Mouse (Mus musculus): ENCODE data around the gene Olfr324.

GRCm38 (mm10) chr11:58594814-58595213 is at the start of gene Olfr324:
- TF ChIP-seq EP300 (IDR thresholded peaks at IDR 0.05; ENCODE audit: insufficient read depth, low read depth, low read length): no peak
- no peak for TF ChIP-seq CTCF (IDR thresholded peaks at IDR 0.05)
- no peak for TF ChIP-seq POLR2A (IDR thresholded peaks at IDR 0.05; ENCODE audit: insufficient read depth, low read depth, low read length)
